Mouse (Mus musculus) heart, adult 2 months (tissue): ENCODE results near the gene Spout1.
"Not testable (repeated sequence)": the region's sequence is repeated elsewhere in the genome, so short reads cannot be mapped to it uniquely, and the experiment has no call there.

ENCODE experiments used
- EP300 ChIP-seq: fragments of 200-500 bp; IDR thresholded peaks from 2 replicates; pipeline ENCODE4 v1.6.1; 2011; ENCODE audit warnings: low read depth, low read length, control low read depth; ENCODE audit not compliant: insufficient read depth
- POLR2A ChIP-seq: fragments of 200-500 bp; IDR thresholded peaks from 2 replicates; pipeline ENCODE4 v1.6.1; 2011; ENCODE audit warnings: mild to moderate bottlenecking, low read depth, low read length, control low read depth; ENCODE audit not compliant: insufficient read depth

DNA sequence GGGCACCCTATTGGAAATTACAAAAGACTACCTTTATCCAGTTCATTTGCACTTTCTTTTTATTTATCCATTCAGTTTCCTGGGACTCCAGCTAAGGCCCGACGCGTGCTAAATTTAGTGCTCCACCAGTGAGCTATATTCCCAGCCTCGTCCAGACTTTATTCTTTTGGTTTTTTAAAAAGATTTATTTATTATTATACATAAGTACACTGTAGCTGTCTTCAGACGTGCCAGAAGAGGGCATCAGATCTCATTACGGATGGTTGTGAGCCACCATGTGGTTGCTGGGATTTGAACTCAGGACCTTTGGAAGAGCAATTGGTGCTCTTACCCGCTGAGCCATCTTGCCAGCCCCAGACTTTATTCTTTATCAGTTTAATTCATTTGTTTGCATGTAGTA is 452 bp upstream of the Spout1 start:
- TF ChIP-seq POLR2A, EP300: not testable (repeated sequence)
